Mouse (Mus musculus) bone marrow, adult 2 months (tissue): Measurements from ENCODE around the gene Mboat7.

ENCODE experiments used
- CTCF ChIP-seq: fragments of 200-500 bp; IDR thresholded peaks from 2 replicates; pipeline ENCODE4 v1.5.1; 2011; ENCODE audit warnings: low read length, control low read depth; ENCODE audit not compliant: control insufficient read depth, insufficient read depth
- POLR2A ChIP-seq: fragments of 200-500 bp; IDR thresholded peaks from 2 replicates; pipeline ENCODE4 v1.6.1; 2011; ENCODE audit warnings: low read depth, mild to moderate bottlenecking, control low read depth, low read length, borderline replicate concordance; ENCODE audit not compliant: control insufficient read depth

DNA sequence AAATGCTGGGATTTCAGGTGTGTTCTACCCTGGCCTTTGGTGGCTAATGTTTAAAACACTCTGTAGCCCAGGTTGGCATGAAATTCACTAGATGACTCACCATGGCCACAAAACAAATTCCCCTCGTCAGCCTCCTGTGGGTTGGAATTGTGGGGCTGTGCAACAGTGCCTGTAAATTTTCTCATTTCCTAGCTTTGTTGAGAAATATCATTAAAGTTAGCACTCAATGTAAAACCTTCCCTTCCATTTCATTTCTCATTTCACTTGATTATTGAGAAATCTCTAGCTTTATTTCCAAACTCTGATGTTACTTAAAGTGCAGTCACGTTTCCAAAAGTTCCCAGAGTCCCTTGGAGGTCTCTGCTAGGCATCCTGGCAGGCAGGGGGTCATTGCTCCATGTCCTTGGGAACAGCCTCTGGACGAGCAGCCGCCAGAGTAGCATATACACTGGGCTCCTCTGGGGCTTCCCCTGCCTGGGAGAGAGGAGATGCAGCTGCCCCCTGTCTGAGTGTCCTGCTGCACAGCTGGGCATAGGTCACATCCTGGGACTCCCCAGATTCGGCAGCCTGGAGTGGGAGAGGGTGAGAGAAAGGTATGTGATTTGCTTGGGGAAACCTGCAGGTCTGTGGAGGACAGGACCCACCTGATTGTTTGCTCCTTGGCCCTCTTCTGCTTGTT is 19.1 kb upstream of the Mboat7 start:
- TF ChIP-seq POLR2A (no peak), CTCF (no peak)
